Mouse (Mus musculus) hindbrain, embryonic 13.5 days (tissue): ENCODE results near the gene Sept9. TPM values are rescaled to one million over a fixed set of nuclear protein-coding genes. Genes with fewer than 3 reads are reported as not detected.
"Not testable (repeated sequence)": the region's sequence is repeated elsewhere in the genome, so short reads cannot be mapped to it uniquely, and the experiment has no call there.

Source experiments
- ATAC-seq: fragments of 200-750 bp; cut with Nextera tagmentation; 2 replicates; pipeline ENCODE4 v1.8.0; 2017; ENCODE audit warnings: moderate TSS enrichment; ENCODE audit not compliant: low FRiP score
- H3K27ac ChIP-seq: fragments of 300-500 bp; sonication (generic); 2 replicates; pipeline ENCODE4 v1.5.1; 2015; ENCODE audit warnings: inconsistent platforms, mild to moderate bottlenecking, moderate library complexity
- H3K27me3 ChIP-seq: fragments of 300-500 bp; sonication (generic); 2 replicates; pipeline ENCODE4 v1.6.1; 2015; ENCODE audit warnings: mild to moderate bottlenecking, inconsistent platforms
- H3K36me3 ChIP-seq: fragments of 300-500 bp; sonication (generic); 2 replicates; pipeline ENCODE4 v1.6.1; 2015; ENCODE audit warnings: mild to moderate bottlenecking, inconsistent platforms
- H3K4me1 ChIP-seq: fragments of 300-500 bp; sonication (generic); replicated peaks from 2 replicates; pipeline ENCODE4 v1.6.1; 2015; ENCODE audit warnings: inconsistent platforms
- H3K4me2 ChIP-seq: fragments of 300-500 bp; sonication (generic); 2 replicates; pipeline ENCODE4 v1.6.1; 2015; ENCODE audit warnings: inconsistent platforms, mild to moderate bottlenecking, moderate library complexity
- H3K4me3 ChIP-seq: fragments of 300-500 bp; sonication (generic); 2 replicates; pipeline ENCODE4 v1.5.1; 2015; ENCODE audit warnings: mild to moderate bottlenecking, inconsistent platforms
- H3K9ac ChIP-seq: fragments of 300-500 bp; sonication (generic); 2 replicates; pipeline ENCODE4 v1.6.1; 2015; ENCODE audit warnings: mild to moderate bottlenecking, inconsistent platforms
- H3K9me3 ChIP-seq: fragments of 300-500 bp; sonication (generic); 2 replicates; pipeline ENCODE4 v1.6.1; 2016; ENCODE audit warnings: inconsistent platforms
- WGBS: fragments of 180-500 bp; shearing (Covaris S2); methylation state at CpG from one replicate; pipeline ENCODE4 v1.1.7; 2015; 5-methylcytosine and 5-hydroxymethylcytosine counted together
- polyA plus RNA-seq: library from polyadenylated mRNA; unstranded; fragments of >200 nt; fragmentation: Nextera tagmentation; extraction: Ambion mirVana; gene quantifications from 2 replicates; pipeline ENCODE4 v1.2.1, GENCODE M21; 2015

Sept9 gene
- polyA plus RNA-seq, 1 experiment from 2014 or later: 117 TPM

DNA sequence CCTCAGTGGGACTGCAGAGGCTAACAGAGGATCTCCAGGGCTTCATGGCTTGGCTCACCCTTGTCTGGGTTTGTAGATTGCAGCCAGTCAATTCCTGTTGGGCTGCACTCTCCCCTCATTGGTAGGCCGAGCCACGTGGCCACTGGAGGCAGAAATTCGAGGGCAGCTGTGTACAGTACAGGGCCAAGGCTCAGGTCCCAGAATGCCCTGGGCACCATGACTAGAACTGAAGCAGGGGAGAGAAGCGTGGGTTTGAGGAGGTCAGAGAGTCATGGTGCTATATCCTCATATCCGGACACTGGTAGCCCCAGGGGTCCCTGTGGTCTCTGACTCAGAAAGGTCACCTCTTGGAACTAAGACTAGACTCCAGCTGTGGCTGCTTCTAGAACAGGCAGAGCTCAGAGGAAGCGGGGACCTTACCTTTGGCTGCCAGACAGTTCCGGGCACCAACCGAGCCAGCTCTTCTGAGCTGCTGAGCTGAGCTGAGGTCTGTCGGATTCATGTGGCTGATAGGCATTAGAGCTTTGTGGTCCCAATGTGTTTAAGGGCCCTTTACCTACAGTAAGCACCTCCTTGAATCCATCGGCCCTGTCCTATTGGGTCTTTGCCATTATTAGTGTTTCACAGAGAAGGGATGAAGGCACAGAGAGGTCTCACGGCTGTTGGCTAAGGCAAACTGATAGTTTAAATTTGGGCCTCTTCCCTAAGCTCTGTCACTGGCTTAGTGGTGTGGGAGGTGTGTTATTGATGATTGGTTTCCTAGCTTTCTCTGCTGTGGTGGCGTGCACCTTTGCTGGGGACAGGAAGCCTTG is 119.5 kb downstream of the Sept9 start:
- no peaks in the 10 kb centered on the region for H3K36me3 ChIP-seq
- peaks cover 71% of the 10 kb centered on the region for H3K4me1 ChIP-seq
- 66% methylated on average over 12 of the region's 12 CpGs for WGBS
- no peak overlapping the region for H3K9ac ChIP-seq
- no peak overlapping the region for H3K4me2 ChIP-seq
- H3K4me3 ChIP-seq: no peak overlapping the region
- no peak for ATAC-seq
- H3K27ac ChIP-seq: peak overlapping the region; percentile 91
- no peaks in the 10 kb centered on the region for H3K9me3 ChIP-seq
- H3K27me3 ChIP-seq: no peaks in the 10 kb centered on the region

- Histone ChIP-seq H3K9ac (peak overlapping the region; percentile 31; the same call in 1 of the 2 replicates), H3K27ac (peak overlapping the region; percentile 91), H3K4me1 (peaks cover 71% of the 10 kb centered on the region), H3K36me3 (no peaks in the 10 kb centered on the region), H3K4me2 (no peak overlapping the region), H3K9me3 (no peaks in the 10 kb centered on the region), H3K27me3 (no peaks in the 10 kb centered on the region), H3K4me3 (no peak overlapping the region)
- WGBS: 33% methylated on average over 14 of the region's 15 CpGs
- ATAC-seq: peak; percentile 46
Measured at GRCm38 (mm10) chr11:117319543-117320335, 120.3 kb downstream of the Sept9 start.

- Histone ChIP-seq H3K9me3 (no peaks in the 10 kb centered on the region), H3K9ac (no peak overlapping the region; the same call in 1 of the 2 replicates), H3K27me3 (no peaks in the 10 kb centered on the region), H3K4me2 (no peak overlapping the region), H3K4me3 (no peak overlapping the region), H3K27ac (peak overlapping the region; percentile 91), H3K4me1 (peaks cover 65% of the 10 kb centered on the region), H3K36me3 (no peaks in the 10 kb centered on the region)
- no peak for ATAC-seq
- 76% methylated on average over 3 of the region's 3 CpGs for WGBS
Measured at GRCm38 (mm10) chr11:117320482-117320881, 121.0 kb downstream of the Sept9 start.

DNA sequence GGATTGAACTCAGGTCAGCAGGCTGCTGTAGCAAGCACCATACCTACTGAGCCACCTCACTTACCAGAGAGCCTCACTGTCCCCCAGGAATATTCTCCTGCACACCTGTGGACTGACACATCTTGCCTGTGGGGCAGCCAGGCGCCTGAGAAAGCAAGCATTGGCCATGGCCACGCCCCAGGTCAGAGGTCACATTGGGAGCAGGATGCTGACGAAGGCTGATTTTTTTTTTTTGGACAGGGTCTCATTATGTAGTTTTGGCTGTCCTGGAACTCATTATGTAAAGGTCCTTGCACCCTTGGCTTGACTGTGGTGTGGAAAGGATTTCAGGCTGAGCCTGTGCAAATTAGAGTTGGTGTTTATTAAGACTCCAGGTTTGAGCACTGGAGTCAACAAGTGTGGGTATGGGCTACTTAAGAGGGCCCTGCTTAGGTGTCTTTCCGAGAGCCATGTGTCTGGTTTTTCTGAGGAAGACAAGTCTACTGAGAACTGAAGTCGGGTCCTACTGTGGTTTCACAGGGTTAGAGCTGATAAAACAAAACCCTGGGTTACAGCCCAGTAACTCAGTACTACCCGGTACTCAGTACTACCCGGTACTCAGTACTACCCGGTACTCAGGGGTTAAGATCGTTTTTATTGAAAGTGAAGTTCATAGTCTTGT is 122.0 kb downstream of the Sept9 start:
- Histone ChIP-seq H3K27me3 (no peaks in the 10 kb centered on the region), H3K36me3 (no peaks in the 10 kb centered on the region), H3K4me2 (no peak overlapping the region), H3K9ac (no peak overlapping the region), H3K4me3 (no peak overlapping the region), H3K4me1 (peaks cover 71% of the 10 kb centered on the region), H3K9me3 (no peaks in the 10 kb centered on the region), H3K27ac (no peak overlapping the region)
- no peak for ATAC-seq
- 74% methylated on average over 9 of the region's 9 CpGs for WGBS

DNA sequence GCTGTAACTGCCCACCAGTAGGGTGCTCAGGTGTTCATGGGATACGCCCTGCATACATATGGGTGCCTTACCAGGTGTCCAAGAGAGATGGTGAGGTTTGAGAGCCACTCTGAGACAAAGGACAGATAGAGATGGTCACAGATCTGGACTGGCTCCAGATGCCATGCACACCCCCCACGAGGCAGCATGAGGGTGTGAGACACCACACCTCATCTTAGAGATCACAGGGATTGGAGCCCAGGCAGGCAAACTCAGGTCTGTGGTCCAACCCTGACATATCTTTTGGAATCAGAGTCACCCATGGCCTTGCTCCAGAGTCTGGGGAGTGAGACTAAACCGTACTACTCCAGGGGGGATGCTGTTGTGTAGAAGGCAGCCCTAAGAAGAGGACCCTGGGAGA is 122.8 kb downstream of the Sept9 start:
- 95% methylated on average over 3 of the region's 3 CpGs for WGBS
- Histone ChIP-seq H3K27me3 (no peaks in the 10 kb centered on the region), H3K27ac (no peak overlapping the region), H3K4me1 (peaks cover 71% of the 10 kb centered on the region), H3K4me2 (no peak overlapping the region), H3K9me3 (no peaks in the 10 kb centered on the region), H3K9ac (no peak overlapping the region), H3K36me3 (no peaks in the 10 kb centered on the region), H3K4me3 (no peak overlapping the region)
- ATAC-seq: no peak

- Histone ChIP-seq H3K4me2 (no peak overlapping the region), H3K4me1 (peaks cover 69% of the 10 kb centered on the region), H3K27me3 (no peaks in the 10 kb centered on the region), H3K36me3 (no peaks in the 10 kb centered on the region), H3K9me3 (no peaks in the 10 kb centered on the region), H3K9ac (no peak overlapping the region), H3K4me3 (no peak overlapping the region), H3K27ac (no peak overlapping the region)
- 88% methylated on average over 15 of the region's 15 CpGs for WGBS
- ATAC-seq: no peak
Measured at GRCm38 (mm10) chr11:117322730-117323579, 123.5 kb downstream of the Sept9 start.

GRCm38 (mm10) chr11:117323976-117324574 is 124.6 kb downstream of the Sept9 start:
- Histone ChIP-seq H3K4me1 (peaks cover 58% of the 10 kb centered on the region), H3K4me2 (no peak overlapping the region), H3K4me3 (no peak overlapping the region), H3K36me3 (no peaks in the 10 kb centered on the region), H3K9ac (no peak overlapping the region), H3K27ac (peak overlapping the region; percentile 44; the same call in 1 of the 2 replicates), H3K27me3 (no peaks in the 10 kb centered on the region), H3K9me3 (no peaks in the 10 kb centered on the region)
- 65% methylated on average over 12 of the region's 12 CpGs for WGBS
- no peak for ATAC-seq

- not testable (repeated sequence) for H3K36me3 ChIP-seq, H3K9me3 ChIP-seq, ATAC-seq, H3K27me3 ChIP-seq, H3K9ac ChIP-seq, H3K4me3 ChIP-seq, H3K4me2 ChIP-seq
- Histone ChIP-seq H3K4me1 (peaks cover 51% of the 10 kb centered on the region), H3K27ac (peak overlapping the region; percentile 44; the same call in 1 of the 2 replicates)
- WGBS: 93% methylated on average over 5 of the region's 5 CpGs
Measured at GRCm38 (mm10) chr11:117324718-117325117, 125.3 kb downstream of the Sept9 start.

GRCm38 (mm10) chr11:117325131-117325467 is 125.6 kb downstream of the Sept9 start:
- no peaks in the 10 kb centered on the region for H3K9me3 ChIP-seq
- no peak overlapping the region for H3K9ac ChIP-seq
- no peak overlapping the region for H3K4me3 ChIP-seq
- no peak overlapping the region for H3K27ac ChIP-seq
- H3K4me2 ChIP-seq: no peak overlapping the region
- H3K36me3 ChIP-seq: no peaks in the 10 kb centered on the region
- WGBS: 83% methylated on average over 5 of the region's 5 CpGs
- H3K4me1 ChIP-seq: peaks cover 49% of the 10 kb centered on the region
- no peak for ATAC-seq
- no peaks in the 10 kb centered on the region for H3K27me3 ChIP-seq

DNA sequence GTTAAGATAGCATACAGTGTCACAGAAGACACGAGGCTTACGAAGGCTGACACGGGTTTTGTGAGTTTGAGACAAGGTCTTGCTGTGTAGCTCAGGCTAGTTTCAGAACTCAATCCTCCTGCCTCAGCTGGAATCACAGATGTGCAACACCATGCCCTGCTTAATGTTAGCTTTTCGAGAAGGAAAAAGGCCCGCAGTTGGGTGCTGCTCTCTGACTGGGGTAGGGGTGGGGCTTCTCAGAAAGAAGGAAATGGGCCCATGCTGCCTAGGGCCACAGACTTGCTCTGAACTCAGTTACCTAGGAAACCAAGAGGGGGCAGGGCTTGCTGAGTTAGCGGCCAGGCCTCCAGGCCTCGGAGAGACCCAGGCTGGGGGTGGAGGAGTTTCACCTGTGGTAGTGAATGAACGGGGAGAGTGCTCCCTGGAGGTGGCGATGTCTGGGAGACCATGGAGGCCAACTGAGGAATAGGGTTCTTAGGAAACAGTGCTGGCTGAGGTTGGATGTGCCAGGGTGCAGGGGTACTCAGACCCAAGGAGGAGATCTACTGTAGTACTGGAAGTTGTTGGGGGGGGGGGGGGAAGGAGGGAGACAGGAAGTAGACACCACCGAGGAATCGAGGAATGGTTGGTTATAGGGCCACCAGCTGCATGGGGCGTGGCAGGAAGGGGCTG is 126.1 kb downstream of the Sept9 start:
- no peak overlapping the region for H3K4me2 ChIP-seq
- H3K9ac ChIP-seq: no peak overlapping the region
- no peaks in the 10 kb centered on the region for H3K36me3 ChIP-seq
- WGBS: 36% methylated on average over 10 of the region's 12 CpGs
- H3K4me3 ChIP-seq: no peak overlapping the region
- no peaks in the 10 kb centered on the region for H3K9me3 ChIP-seq
- H3K27ac ChIP-seq: no peak overlapping the region
- H3K4me1 ChIP-seq: peaks cover 49% of the 10 kb centered on the region
- ATAC-seq: no peak
- H3K27me3 ChIP-seq: no peaks in the 10 kb centered on the region

- 73% methylated on average over 4 of the region's 4 CpGs for WGBS
- Histone ChIP-seq H3K36me3 (no peaks in the 10 kb centered on the region), H3K9ac (no peak overlapping the region), H3K4me1 (peaks cover 53% of the 10 kb centered on the region), H3K9me3 (no peaks in the 10 kb centered on the region), H3K4me3 (no peak overlapping the region), H3K4me2 (no peak overlapping the region), H3K27ac (0 out of 2 replicates have a peak overlapping the region, but pooled peaks have one; percentile 44), H3K27me3 (no peaks in the 10 kb centered on the region)
- no peak for ATAC-seq
Measured at GRCm38 (mm10) chr11:117326140-117326725, 126.8 kb downstream of the Sept9 start.
